Mouse (Mus musculus): ENCODE measurements around the gene Ccdc51. TPM values are rescaled to one million over a fixed set of nuclear protein-coding genes. Genes with fewer than 3 reads are reported as not detected.

Ccdc51 gene
- 10.4 and 11.4 TPM in 2 replicates for polyA plus RNA-seq (2012; rRNA removed)

DNA sequence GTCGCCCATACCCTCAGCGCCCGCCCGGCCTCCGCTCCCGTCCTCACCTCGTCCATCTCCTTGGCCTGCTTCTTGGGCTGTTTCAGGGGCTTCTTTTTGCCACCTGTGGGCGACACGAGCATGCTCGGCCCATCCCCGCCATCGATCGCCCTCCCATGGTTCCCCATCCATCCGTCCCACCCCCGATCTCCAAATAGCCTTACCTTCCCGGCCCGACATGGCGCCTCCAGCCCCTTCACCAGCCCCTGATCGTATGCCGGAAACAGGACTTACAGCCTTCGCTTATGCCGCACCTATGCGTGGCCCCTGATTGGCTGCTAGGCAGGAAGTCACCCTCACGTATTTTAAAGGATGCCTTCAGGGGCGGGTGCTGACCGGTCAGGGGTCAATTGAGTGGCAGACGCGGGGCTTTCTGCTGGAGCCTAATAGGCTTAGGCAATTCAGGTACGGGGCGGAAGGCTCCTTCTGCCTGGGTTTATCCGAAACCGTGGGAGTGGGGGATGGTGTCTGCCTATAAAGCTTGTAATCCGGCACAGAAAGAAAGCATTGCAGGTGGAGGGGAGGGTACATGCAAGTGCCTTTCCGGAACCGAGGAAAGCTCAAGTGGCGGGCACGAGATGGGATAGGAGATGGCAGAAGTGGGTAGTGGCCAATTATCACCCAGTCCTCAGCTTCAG, at the start of gene Ccdc51, which contains the start of gene Tma7:
Gene Ccdc51 (plus strand): TSS at position 370 of the 677 bp plus-strand sequence.
Gene Tma7 (minus strand): TSS at position 464 of the 677 bp plus-strand sequence.

DNA sequence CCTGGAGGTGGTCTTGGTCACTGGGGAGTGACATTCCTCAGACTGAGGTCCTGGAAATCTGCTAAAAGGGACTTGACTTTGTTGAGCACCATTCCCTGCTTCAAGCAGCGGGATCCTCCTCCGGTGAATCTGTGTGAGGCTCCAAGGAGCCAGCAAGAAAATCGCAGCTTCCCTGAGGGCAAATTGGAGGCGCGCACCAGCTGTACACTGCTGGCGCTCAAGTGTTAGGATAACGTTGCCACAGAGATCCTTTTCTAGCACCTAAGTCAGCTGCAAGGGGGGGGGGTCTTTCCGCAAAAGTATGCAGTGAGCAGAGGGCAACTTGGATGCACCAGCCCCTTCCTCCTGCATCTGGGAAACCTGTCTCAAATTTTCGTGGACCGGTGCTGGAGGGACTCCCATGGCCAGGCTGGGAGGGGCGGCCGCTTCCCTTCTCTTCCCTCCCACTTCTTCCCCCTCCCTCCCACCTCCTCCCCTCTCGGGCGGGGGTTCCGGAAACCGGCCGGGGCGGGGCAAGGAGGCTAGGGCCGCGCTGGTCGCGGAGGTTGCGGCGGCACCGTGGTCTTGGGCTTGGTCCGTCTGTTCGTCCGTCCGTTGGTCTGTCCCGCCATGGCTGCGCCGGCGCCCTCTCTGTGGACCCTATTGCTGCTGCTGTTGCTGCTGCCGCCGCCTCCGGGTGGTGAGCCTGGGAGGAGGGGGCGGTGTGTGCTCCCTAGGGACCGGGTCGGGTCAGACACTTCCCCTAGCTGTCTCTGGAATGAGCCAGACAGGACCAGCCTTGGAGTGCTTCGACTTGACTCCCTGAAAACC, 44.0 kb upstream of the Ccdc51 start, which contains the start of gene Shisa5:
Gene Shisa5 (plus strand): TSS at position 480 of the 810 bp plus-strand sequence.

DNA sequence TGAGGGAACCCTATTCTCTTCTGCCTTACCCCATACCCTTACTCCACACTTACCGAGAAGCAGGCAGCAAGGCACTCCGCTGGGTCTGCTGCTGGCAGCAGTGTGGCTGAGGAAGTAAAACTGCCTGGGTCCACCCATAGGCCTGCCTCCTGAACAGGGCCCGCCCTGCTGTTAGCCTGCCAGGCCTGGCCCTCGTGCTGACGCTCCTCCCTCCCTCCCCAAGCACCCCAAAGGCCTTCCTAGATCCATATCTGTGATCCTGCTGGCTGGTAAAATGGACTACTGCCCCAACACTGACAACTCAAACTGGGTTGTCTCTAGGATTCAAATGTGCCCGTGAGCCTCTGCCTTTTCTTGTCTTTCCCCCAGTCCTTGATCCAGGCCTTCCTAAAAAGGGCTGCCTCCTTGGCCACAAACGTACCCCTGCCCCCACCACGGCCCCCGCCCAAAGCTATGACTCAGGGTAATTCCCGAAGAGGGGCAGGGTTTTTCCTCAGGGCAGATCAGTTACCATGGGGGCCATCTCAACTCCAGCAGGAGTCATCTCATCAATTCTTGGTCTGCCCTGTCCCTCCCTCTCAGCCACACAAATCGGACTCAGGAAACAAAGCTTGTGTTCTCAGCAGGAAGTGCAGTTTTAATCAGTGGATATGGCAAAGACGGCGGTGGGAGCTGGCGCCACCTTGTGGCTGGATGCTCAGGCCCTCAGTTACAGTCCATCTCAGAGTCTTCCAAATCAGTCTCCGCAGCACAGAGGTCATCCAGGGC, 23.0 kb upstream of the Ccdc51 start, which contains the start of gene Trex1:
Gene Trex1 (minus strand): TSS at position 599 of the 768 bp plus-strand sequence.

DNA sequence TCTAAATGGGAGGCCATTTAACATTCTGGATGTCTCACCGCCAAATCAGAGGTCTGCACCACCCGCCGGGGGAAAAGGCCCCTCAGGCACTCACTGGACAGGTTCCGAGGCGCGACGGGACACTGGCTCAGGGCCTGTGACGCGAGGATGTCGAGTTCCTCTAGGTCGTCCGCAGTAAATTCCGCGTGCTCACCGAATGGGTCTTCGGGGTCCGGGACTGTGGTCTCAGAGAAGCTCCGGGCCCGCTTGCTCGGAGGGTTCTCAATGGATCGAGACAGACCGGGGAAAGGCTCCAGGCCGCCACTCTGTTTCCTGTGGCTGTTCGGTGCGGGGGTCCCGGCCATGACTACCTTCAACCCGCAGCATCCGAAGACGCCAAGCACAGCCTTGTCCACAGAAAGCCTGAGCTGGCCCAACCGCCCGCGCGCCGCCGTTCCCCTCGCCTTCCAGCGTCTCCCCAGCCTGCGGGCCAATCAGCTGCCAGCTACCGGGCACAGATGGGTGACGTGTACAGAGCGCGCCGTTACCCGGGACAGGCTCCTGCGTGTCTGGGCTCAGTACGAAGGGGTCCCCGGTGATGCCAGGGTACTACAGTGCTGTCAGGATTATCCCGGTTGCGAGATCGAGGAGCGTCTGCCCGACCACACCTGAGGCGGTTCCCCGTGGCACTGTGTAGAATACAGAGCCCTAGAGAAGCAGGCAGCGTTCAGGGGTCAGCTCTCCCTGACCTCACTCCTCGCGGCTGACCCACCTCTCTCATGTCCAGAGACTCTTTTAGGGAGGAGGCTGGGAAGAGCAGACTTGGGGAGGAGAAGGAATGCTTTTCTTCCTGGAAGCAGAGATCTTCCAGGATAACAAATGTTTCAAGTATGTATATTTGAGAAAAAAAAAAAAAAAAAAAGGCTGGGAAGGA, 8.4 kb upstream of the Ccdc51 start, which contains the start of gene Atrip:
Gene Atrip (minus strand): TSS at position 464 of the 913 bp plus-strand sequence.

DNA sequence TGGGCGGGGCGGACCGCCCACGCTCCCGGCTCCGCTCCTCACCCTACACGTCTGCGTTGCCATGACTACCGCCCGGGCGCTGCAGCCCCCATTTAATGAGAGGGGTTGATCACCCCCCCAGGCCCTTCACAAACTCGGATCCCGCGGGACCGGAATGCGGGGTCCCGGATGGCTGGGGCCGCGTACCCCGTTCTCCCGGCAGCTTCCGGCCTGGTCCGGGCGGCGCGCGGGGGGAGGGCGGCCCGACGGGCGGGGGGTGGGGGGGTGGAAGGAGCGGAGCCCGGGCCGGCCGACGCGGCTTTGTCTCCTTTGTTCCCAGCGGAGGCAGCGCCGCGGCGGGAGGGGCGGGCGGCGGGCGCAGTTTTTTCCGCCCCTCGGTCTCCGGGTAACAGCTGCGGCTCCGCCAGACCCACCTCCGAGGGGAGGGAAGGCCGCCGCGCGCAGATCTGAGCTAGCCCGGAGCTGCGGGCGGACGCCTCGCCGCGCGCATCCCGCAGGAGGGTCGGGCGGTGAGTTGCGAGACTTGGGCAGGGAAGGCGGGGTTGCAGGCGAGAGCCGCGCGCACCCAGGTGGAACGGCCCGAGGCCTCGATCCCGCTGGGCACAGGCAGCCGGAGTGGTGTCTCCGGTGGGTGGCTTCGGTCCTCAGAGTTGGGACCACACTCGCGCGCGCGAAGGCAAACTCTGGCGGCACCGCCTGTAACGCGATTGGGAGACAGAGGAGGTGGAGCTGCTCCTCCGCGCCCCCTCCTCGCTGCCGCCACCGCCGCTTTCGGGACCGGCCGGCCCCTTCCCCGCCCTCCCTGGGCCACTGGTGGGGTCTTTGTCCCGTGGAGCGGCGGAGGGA, 13.1 kb downstream of the Ccdc51 start, which contains the start of gene Plxnb1:
Gene Plxnb1 (plus strand): TSS at position 253 of the 846 bp plus-strand sequence.

Other genes with a start within 250 kb of the Ccdc51 start
- 7.2 and 11.9 TPM in 2 replicates for gene Slc26a6, start 229.2 kb upstream of the Ccdc51 start, polyA plus RNA-seq (2012; rRNA removed)
- gene Tmem89, start 167.9 kb upstream of the Ccdc51 start, polyA plus RNA-seq (2012; rRNA removed): not detected in 2 replicates
- gene Uqcrc1, start 145.9 kb upstream of the Ccdc51 start, polyA plus RNA-seq (2012; rRNA removed): 840 and 874 TPM in 2 replicates
- 0.58 and 4.1 TPM in 2 replicates for gene Col7a1, start 128.9 kb upstream of the Ccdc51 start, polyA plus RNA-seq (2012; rRNA removed)
- 0.13 and 0.16 TPM in 2 replicates for gene Ucn2, start 96.5 kb upstream of the Ccdc51 start, polyA plus RNA-seq (2012; rRNA removed)
- gene Pfkfb4, start 90.7 kb upstream of the Ccdc51 start, polyA plus RNA-seq (2012; rRNA removed): 31.5 and 46.8 TPM in 2 replicates
- gene Shisa5, start 43.9 kb upstream of the Ccdc51 start, polyA plus RNA-seq (2012; rRNA removed): 758 and 915 TPM in 2 replicates
- gene Trex1, start 22.8 kb upstream of the Ccdc51 start, polyA plus RNA-seq (2012; rRNA removed): 59.2 and 60.5 TPM in 2 replicates
- gene Atrip, start 8.4 kb upstream of the Ccdc51 start, polyA plus RNA-seq (2012; rRNA removed): 16.6 and 17.8 TPM in 2 replicates
- 9.9 and 17.1 TPM in 2 replicates for gene Tma7, start 94 bp downstream of the Ccdc51 start, polyA plus RNA-seq (2012; rRNA removed)
- 8.2 and 8.6 TPM in 2 replicates for gene Plxnb1, start 12.9 kb downstream of the Ccdc51 start, polyA plus RNA-seq (2012; rRNA removed)
- gene Fbxw21, start 79.5 kb downstream of the Ccdc51 start, polyA plus RNA-seq (2012; rRNA removed): not detected in 2 replicates
- not detected in 2 replicates for gene Fbxw13, start 113.5 kb downstream of the Ccdc51 start, polyA plus RNA-seq (2012; rRNA removed)
- gene Fbxw20, start 152.3 kb downstream of the Ccdc51 start, polyA plus RNA-seq (2012; rRNA removed): not detected in 2 replicates
- gene Fbxw14, start 205.2 kb downstream of the Ccdc51 start, polyA plus RNA-seq (2012; rRNA removed): not detected in 2 replicates